Mouse (Mus musculus): ENCODE measurements around the gene Atp13a4. TPM values are rescaled to one million over a fixed set of nuclear protein-coding genes. Genes with fewer than 3 reads are reported as not detected.
A peak's percentile ranks its signal among the peaks of the same experiment; 100 is the strongest.

Gene Atp13a4
- polyA plus RNA-seq, 1 experiment from 2014 or later: 0.43 TPM

- Histone ChIP-seq H3K36me3 (no peaks in the 10 kb centered on the region), H3K4me1 (replicated peaks) (no peaks in the 10 kb centered on the region), H3K4me3 (no peak overlapping the region), H3K27me3 (no peaks in the 10 kb centered on the region), H3K9ac (no peak overlapping the region), H3K4me2 (no peak overlapping the region), H3K9me3 (no peaks in the 10 kb centered on the region), H3K27ac (replicated peaks) (no peak overlapping the region)
- no peak for ATAC-seq (ENCODE audit: low read depth)
- WGBS: 86% methylated on average over 10 of the region's 10 CpGs
These were observed 85.3 kb downstream of the Atp13a4 start for GRCm38 (mm10) chr16:29459331-29459730.

- Histone ChIP-seq H3K9ac (no peak overlapping the region), H3K4me3 (no peak overlapping the region)
These were observed 87.8 kb downstream of the Atp13a4 start for GRCm38 (mm10) chr16:29456851-29457250.

GRCm38 (mm10) chr16:29453282-29453681, 91.4 kb downstream of the Atp13a4 start:
- Histone ChIP-seq H3K27ac (replicated peaks) (no peak overlapping the region), H3K4me2 (no peak overlapping the region), H3K4me3 (no peak overlapping the region), H3K9me3 (no peaks in the 10 kb centered on the region), H3K36me3 (no peaks in the 10 kb centered on the region), H3K9ac (no peak overlapping the region), H3K4me1 (replicated peaks) (no peaks in the 10 kb centered on the region), H3K27me3 (no peaks in the 10 kb centered on the region)
- 76% methylated on average over 6 of the region's 6 CpGs for WGBS
- ATAC-seq (ENCODE audit: low read depth): no peak

More at GRCm38 (mm10) chr16:29456851-29457250, 87.8 kb downstream of the Atp13a4 start:
- Histone ChIP-seq H3K27me3 (no peaks in the 10 kb centered on the region), H3K36me3 (no peaks in the 10 kb centered on the region), H3K9me3 (no peaks in the 10 kb centered on the region), H3K4me2 (no peak overlapping the region), H3K4me1 (replicated peaks) (no peaks in the 10 kb centered on the region), H3K27ac (replicated peaks) (no peak overlapping the region)
- 89% methylated on average over 2 of the region's 2 CpGs for WGBS
- no peak for ATAC-seq (ENCODE audit: low read depth)

GRCm38 (mm10) chr16:29451706-29452105, 93.0 kb downstream of the Atp13a4 start:
- H3K36me3 ChIP-seq: no peaks in the 10 kb centered on the region
- no peak overlapping the region for H3K4me2 ChIP-seq
- WGBS: 56% methylated on average over 2 of the region's 3 CpGs
- ATAC-seq (ENCODE audit: low read depth): no peak
- H3K27ac ChIP-seq (replicated peaks): no peak overlapping the region
- no peaks in the 10 kb centered on the region for H3K27me3 ChIP-seq
- H3K9me3 ChIP-seq: no peaks in the 10 kb centered on the region
- H3K9ac ChIP-seq: no peak overlapping the region
- no peak overlapping the region for H3K4me3 ChIP-seq
- H3K4me1 ChIP-seq (replicated peaks): no peaks in the 10 kb centered on the region

- Histone ChIP-seq H3K9me3 (no peaks in the 10 kb centered on the region), H3K36me3 (no peaks in the 10 kb centered on the region), H3K4me3 (no peak overlapping the region), H3K27ac (replicated peaks) (no peak overlapping the region), H3K9ac (no peak overlapping the region), H3K4me1 (replicated peaks) (no peaks in the 10 kb centered on the region), H3K27me3 (no peaks in the 10 kb centered on the region), H3K4me2 (no peak overlapping the region)
- no peak for ATAC-seq (ENCODE audit: low read depth)
- WGBS: 62% methylated on average over 3 of the region's 3 CpGs
These were observed 102.5 kb downstream of the Atp13a4 start for GRCm38 (mm10) chr16:29442126-29442525.

- Histone ChIP-seq H3K4me1 (replicated peaks) (no peaks in the 10 kb centered on the region), H3K27ac (replicated peaks) (no peak overlapping the region), H3K9me3 (no peaks in the 10 kb centered on the region), H3K27me3 (no peaks in the 10 kb centered on the region), H3K36me3 (no peaks in the 10 kb centered on the region), H3K9ac (no peak overlapping the region), H3K4me3 (no peak overlapping the region), H3K4me2 (no peak overlapping the region)
- no peak for ATAC-seq (ENCODE audit: low read depth)
- WGBS: 65% methylated on average over 9 of the region's 10 CpGs
These were observed 103.2 kb downstream of the Atp13a4 start for GRCm38 (mm10) chr16:29441405-29441985.

- H3K4me3 ChIP-seq: no peak overlapping the region
These were observed 106.6 kb downstream of the Atp13a4 start for GRCm38 (mm10) chr16:29438045-29438444.

GRCm38 (mm10) chr16:29435746-29436145, 108.9 kb downstream of the Atp13a4 start:
- no peak overlapping the region for H3K4me3 ChIP-seq
- ATAC-seq (ENCODE audit: low read depth): no peak
- H3K27me3 ChIP-seq: no peaks in the 10 kb centered on the region
- WGBS: 82% methylated on average over 6 of the region's 6 CpGs
- no peak overlapping the region for H3K27ac ChIP-seq (replicated peaks)
- 0 out of 2 replicates have a peak, but pooled peaks cover 3% of the 10 kb centered on the region for H3K4me1 ChIP-seq (replicated peaks)
- no peaks in the 10 kb centered on the region for H3K36me3 ChIP-seq
- H3K9ac ChIP-seq: no peak overlapping the region
- H3K4me2 ChIP-seq: no peak overlapping the region
- no peaks in the 10 kb centered on the region for H3K9me3 ChIP-seq

More at GRCm38 (mm10) chr16:29438045-29438444, 106.6 kb downstream of the Atp13a4 start:
- Histone ChIP-seq H3K9me3 (no peaks in the 10 kb centered on the region), H3K4me2 (no peak overlapping the region), H3K36me3 (no peaks in the 10 kb centered on the region), H3K27ac (replicated peaks) (no peak overlapping the region), H3K9ac (no peak overlapping the region), H3K4me1 (replicated peaks) (0 out of 2 replicates have a peak, but pooled peaks cover 3% of the 10 kb centered on the region), H3K27me3 (no peaks in the 10 kb centered on the region)
- WGBS: 87% methylated on average over 5 of the region's 5 CpGs
- no peak for ATAC-seq (ENCODE audit: low read depth)

GRCm38 (mm10) chr16:29434712-29435111, 110.0 kb downstream of the Atp13a4 start:
- 19% methylated on average over 5 of the region's 5 CpGs for WGBS
- peak; percentile 59; the same call in 1 of the 2 replicates for ATAC-seq (ENCODE audit: low read depth)

GRCm38 (mm10) chr16:29414822-29415221, 129.8 kb downstream of the Atp13a4 start:
- Histone ChIP-seq H3K36me3 (no peaks in the 10 kb centered on the region), H3K27me3 (no peaks in the 10 kb centered on the region), H3K27ac (replicated peaks) (no peak overlapping the region), H3K4me1 (replicated peaks) (no peaks in the 10 kb centered on the region), H3K9me3 (no peaks in the 10 kb centered on the region), H3K9ac (no peak overlapping the region), H3K4me2 (no peak overlapping the region), H3K4me3 (no peak overlapping the region)
- ATAC-seq (ENCODE audit: low read depth): no peak
- 89% methylated on average over 6 of the region's 6 CpGs for WGBS

More at GRCm38 (mm10) chr16:29434712-29435111, 110.0 kb downstream of the Atp13a4 start:
- Histone ChIP-seq H3K9ac (no peak overlapping the region), H3K27me3 (no peaks in the 10 kb centered on the region), H3K4me2 (no peak overlapping the region), H3K4me1 (replicated peaks) (0 out of 2 replicates have a peak, but pooled peaks cover 3% of the 10 kb centered on the region), H3K27ac (replicated peaks) (no peak overlapping the region), H3K9me3 (no peaks in the 10 kb centered on the region), H3K36me3 (no peaks in the 10 kb centered on the region), H3K4me3 (no peak overlapping the region)

GRCm38 (mm10) chr16:29407319-29407718, 137.3 kb downstream of the Atp13a4 start:
- Histone ChIP-seq H3K9ac (no peak overlapping the region), H3K4me1 (replicated peaks) (no peaks in the 10 kb centered on the region), H3K27ac (replicated peaks) (no peak overlapping the region), H3K4me2 (no peak overlapping the region), H3K4me3 (no peak overlapping the region), H3K36me3 (no peaks in the 10 kb centered on the region), H3K9me3 (no peaks in the 10 kb centered on the region), H3K27me3 (no peaks in the 10 kb centered on the region)
- no peak for ATAC-seq (ENCODE audit: low read depth)
- WGBS: 92% methylated on average over 10 of the region's 10 CpGs

- H3K36me3 ChIP-seq: no peaks in the 10 kb centered on the region
- no peaks in the 10 kb centered on the region for H3K4me1 ChIP-seq (replicated peaks)
- H3K27ac ChIP-seq (replicated peaks): no peak overlapping the region
- ATAC-seq (ENCODE audit: low read depth): no peak
- H3K9ac ChIP-seq: no peak overlapping the region
- no peaks in the 10 kb centered on the region for H3K27me3 ChIP-seq
- 84% methylated on average over 1 of the region's 2 CpGs for WGBS
- H3K4me3 ChIP-seq: no peak overlapping the region
- H3K9me3 ChIP-seq: no peaks in the 10 kb centered on the region
- no peak overlapping the region for H3K4me2 ChIP-seq
These were observed 145.6 kb downstream of the Atp13a4 start for GRCm38 (mm10) chr16:29399079-29399478.

- no peak for ATAC-seq (ENCODE audit: low read depth)
- WGBS: 87% methylated on average over 4 of the region's 4 CpGs
These were observed 159.9 kb downstream of the Atp13a4 start for GRCm38 (mm10) chr16:29384781-29385180.

More at GRCm38 (mm10) chr16:29384781-29385180, 159.9 kb downstream of the Atp13a4 start:
- Histone ChIP-seq H3K4me2 (no peak overlapping the region), H3K4me1 (replicated peaks) (no peaks in the 10 kb centered on the region), H3K27ac (replicated peaks) (no peak overlapping the region), H3K9me3 (no peaks in the 10 kb centered on the region), H3K27me3 (no peaks in the 10 kb centered on the region), H3K9ac (no peak overlapping the region), H3K36me3 (no peaks in the 10 kb centered on the region), H3K4me3 (no peak overlapping the region)

Data from neural tube, embryonic 13.5 days (tissue).